Mouse (Mus musculus) adrenal gland, adult (tissue): ENCODE results near the gene Nos1ap.

Experiments used
- DNase-seq, 2 experiments: peaks; one replicate each; pipeline ENCODE4 v3.0.0; 2022 to 2023; ENCODE audit warnings: low spot score in 1 of 2; ENCODE audit not compliant: inconsistent age in 2 of 2

Nos1ap gene

GRCm38 (mm10) chr1:170303103-170303502 lies 286.6 kb downstream of the Nos1ap start:
- peak; percentile 42 to 60 for DNase-seq

GRCm38 (mm10) chr1:170302456-170302855 lies 287.2 kb downstream of the Nos1ap start:
- no peak for DNase-seq

DNA sequence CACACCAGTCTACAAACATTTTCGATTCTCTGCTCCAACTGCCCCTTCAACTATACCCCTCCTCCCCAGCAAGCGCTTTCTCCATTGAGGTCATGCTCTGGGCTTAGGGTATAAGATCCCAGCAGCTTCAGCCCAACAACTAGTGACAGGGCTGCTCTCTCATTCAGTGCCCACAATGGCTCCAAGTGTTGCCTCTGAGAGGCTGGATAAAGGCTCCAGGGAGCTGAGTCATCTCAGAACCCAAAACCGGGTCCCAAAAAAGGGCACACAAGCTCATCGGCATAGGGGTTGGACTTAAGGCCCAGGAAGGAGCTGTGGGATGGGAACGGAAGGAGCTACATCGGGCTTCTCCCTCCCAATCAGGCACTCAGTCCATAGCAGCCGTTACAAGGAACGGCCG lies 288.0 kb downstream of the Nos1ap start:
- no peak for DNase-seq

DNA sequence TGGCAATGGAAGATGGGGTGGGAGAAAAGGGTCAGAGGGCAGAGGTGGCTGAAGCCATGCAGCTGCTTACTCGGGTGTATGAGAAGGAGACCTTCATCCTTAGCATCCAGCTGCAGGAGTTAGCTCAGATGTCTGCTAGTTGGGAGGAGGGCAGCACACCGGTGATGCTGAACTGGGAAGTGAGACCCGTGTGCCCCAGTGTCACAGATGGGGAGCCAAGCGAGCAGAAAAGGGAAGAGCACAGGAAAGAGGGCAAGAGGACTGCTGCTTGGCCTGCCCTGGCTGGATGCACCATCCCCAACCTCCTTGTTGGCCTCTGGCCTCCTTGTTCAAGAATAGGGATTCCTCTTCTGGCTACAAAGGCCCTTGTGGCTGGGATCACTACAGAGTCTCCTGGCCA lies 290.2 kb downstream of the Nos1ap start:
- DNase-seq: no peak

DNA sequence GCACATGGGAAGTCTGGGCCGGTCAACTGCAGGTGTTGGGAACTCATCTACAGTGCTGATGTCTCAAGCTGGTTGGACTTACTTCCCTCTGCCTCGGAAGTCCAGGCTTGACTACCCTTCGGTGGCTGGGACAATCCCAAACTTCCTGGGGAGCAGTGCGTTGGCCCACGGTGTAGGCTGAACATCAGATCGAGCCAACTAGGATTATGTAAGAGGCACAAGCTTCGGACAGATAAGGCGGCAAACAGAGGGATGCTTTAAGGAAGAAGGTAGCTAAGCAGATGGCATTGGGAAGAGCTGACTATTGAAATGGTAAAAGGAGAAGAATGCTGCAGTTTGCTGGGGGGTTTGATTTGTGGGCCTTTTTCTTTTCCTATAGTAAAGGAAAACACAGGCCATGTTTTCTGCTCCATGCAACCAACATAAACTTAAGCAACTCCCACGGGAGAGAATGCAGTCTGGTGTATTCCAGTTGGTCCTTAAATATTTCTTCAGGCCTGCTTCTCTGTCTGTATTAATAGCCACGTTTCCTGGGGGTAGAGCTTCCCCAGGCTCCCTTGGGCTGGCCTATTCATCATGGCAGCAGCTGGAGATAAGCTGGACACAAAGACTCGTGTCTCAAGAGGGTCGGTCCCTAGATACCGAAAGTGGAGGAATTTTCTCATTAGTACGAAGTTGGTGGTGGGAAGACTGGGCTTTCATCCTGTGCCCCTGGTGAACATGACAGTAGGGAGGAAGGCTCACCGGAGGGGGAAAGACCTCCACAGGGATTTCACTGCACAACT lies 294.7 kb downstream of the Nos1ap start:
- DNase-seq: no peak

GRCm38 (mm10) chr1:170293257-170293656 lies 296.4 kb downstream of the Nos1ap start:
- DNase-seq: no peak

DNA sequence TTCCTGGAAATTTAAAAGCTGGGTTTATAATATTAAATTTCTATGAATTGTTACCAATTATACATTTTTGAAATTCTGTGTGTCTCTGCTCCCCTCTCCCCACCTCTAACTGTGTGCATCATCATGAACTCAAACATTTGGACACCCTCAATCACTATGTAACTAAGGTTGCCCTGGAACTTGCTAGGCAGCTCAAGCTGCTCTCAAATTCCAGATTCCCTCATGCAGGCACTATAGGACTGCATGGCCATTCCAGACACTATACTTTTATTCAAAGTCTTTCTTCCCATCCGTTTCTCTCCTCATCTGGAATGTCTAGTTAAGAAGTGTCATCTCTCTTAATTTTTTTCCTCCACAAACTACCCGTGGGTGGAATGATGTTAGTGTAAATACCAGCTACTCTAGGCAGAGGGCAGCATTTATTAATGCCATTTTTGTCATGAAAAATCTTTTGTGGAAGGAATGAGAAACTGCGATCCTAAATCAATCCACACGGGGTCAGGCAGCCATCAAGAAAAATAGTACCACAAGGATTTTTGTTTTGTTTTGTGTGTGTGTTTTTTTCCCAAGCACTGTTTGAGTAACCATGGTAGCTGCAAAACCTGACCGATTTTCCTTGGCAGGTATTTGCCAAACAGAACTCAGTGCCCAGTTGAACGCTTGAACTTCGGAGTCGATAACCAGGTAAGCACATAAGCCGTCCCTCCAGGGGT lies 297.3 kb downstream of the Nos1ap start:
- peak; percentile 53 to 91 for DNase-seq

GRCm38 (mm10) chr1:170282415-170283129 lies 307.1 kb downstream of the Nos1ap start:
- DNase-seq: no peak

DNA sequence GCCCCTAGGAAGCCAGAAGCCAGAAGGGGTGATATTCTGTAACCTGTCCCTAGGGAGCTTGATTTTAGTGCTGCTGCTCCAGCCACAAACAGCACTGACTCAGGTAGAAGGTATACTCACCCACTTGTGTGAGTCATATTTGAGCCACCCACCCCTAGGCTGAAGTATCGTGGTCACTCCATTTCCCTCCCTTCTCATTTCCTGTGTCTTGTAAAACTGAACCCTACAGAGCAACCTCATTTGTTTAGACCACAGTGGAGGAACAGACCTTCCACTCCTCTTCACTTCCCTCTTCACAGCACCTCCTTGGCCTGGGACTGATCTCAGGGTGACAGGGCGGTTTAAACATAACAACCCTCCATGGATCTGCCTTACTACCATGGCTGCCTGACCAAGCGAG lies 312.6 kb downstream of the Nos1ap start, which contains the start of gene Sh2d1b1:
Gene Sh2d1b1, plus strand, starts transcription at position 305 of the 400 bp plus-strand sequence.
- no peak for DNase-seq

GRCm38 (mm10) chr1:170273252-170273651 lies 316.4 kb downstream of the Nos1ap start:
- DNase-seq: no peak

- no peak for DNase-seq
Measured at GRCm38 (mm10) chr1:170270696-170271095, 319.0 kb downstream of the Nos1ap start.

GRCm38 (mm10) chr1:170270281-170270680 lies 319.4 kb downstream of the Nos1ap start:
- DNase-seq: no peak

DNA sequence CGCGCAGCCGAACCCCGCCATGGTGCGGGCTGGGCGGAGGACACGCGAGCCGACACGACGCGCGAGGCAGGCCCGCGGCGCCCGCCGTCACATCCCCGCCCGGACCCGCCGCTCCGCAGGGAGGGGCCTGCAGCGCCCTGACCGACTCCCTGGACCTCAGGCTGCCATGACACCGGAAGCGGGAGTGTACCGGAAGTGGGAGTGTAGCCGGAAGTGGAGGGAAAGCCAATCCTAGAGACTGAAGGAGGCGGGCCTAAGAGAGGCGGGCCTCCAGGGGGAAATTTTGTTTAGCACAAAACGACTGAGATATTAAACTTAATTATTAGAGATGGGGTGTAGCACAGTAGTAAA lies 334.1 kb downstream of the Nos1ap start:
- DNase-seq: peak; percentile 90 to 95

GRCm38 (mm10) chr1:170254893-170255559 lies 334.6 kb downstream of the Nos1ap start:
- no peak for DNase-seq
